Mouse (Mus musculus) midbrain, postnatal 0 days (tissue): ENCODE measurements at regions not wholly inside any gene's neighbourhood (a gene's known extent, or its start where the extent isn't known, plus 50 kb on each side); places are given as distances from the start of the nearest gene placed in this dataset.

Source experiments
- ATAC-seq: fragments of 200-750 bp; cut with Nextera tagmentation; 2 replicates; pipeline ENCODE4 v1.8.0; 2017; ENCODE audit warnings: moderate number of reproducible peaks, mild to moderate bottlenecking, moderate TSS enrichment, moderate library complexity; ENCODE audit not compliant: low FRiP score
- DNase-seq: peaks from one replicate; pipeline ENCODE4 v3.0.0-alpha.2; 2015; ENCODE audit warnings: low spot score
- H3K27ac ChIP-seq: fragments of 300-500 bp; sonication (generic); 2 replicates; pipeline ENCODE4 v1.5.1; 2014; ENCODE audit warnings: low read depth, mild to moderate bottlenecking, low read length, mixed read lengths
- H3K27me3 ChIP-seq: fragments of 300-500 bp; sonication (generic); 2 replicates; pipeline ENCODE4 v1.6.1; 2014; ENCODE audit warnings: low read length, control low read depth, mixed read lengths; ENCODE audit not compliant: insufficient read depth
- H3K36me3 ChIP-seq: fragments of 300-500 bp; sonication (generic); 2 replicates; pipeline ENCODE4 v1.6.1; 2014; ENCODE audit warnings: low read length, control low read depth, mixed read lengths; ENCODE audit not compliant: insufficient read depth
- H3K4me1 ChIP-seq: fragments of 300-500 bp; sonication (generic); 2 replicates; pipeline ENCODE4 v1.6.1; 2014; ENCODE audit warnings: mild to moderate bottlenecking, control low read depth, antibody characterized with exemption, low read length, mixed read lengths; ENCODE audit not compliant: insufficient read depth
- H3K4me2 ChIP-seq: fragments of 300-500 bp; sonication (generic); 2 replicates; pipeline ENCODE4 v1.6.1; 2014; ENCODE audit warnings: low read depth, mild to moderate bottlenecking, low read length, mixed read lengths; ENCODE audit not compliant: poor library complexity, severe bottlenecking
- H3K4me3 ChIP-seq: fragments of 300-500 bp; sonication (generic); 2 replicates; pipeline ENCODE4 v1.5.1; 2014; ENCODE audit warnings: low read depth, mild to moderate bottlenecking, low read length, moderate library complexity
- H3K9ac ChIP-seq: fragments of 300-500 bp; sonication (generic); replicated peaks from 2 replicates; pipeline ENCODE4 v1.6.1; 2014; ENCODE audit warnings: mild to moderate bottlenecking, low read length, moderate library complexity, mixed read lengths; ENCODE audit not compliant: poor library complexity, severe bottlenecking
- H3K9me3 ChIP-seq: fragments of 300-500 bp; sonication (generic); 2 replicates; pipeline ENCODE4 v1.6.1; 2016; ENCODE audit warnings: low read length, control low read depth
- CTCF ChIP-seq: IDR thresholded peaks from 2 replicates; pipeline ENCODE4 v1.5.1; 2016; ENCODE audit warnings: antibody characterized with exemption, mild to moderate bottlenecking
- WGBS: fragments of 180-500 bp; shearing (Covaris S2); extraction: QIAGEN DNeasy Blood & Tissue Kit; methylation state at CpG from one replicate; pipeline ENCODE4 v1.1.7; 2014; 5-methylcytosine and 5-hydroxymethylcytosine counted together

DNA sequence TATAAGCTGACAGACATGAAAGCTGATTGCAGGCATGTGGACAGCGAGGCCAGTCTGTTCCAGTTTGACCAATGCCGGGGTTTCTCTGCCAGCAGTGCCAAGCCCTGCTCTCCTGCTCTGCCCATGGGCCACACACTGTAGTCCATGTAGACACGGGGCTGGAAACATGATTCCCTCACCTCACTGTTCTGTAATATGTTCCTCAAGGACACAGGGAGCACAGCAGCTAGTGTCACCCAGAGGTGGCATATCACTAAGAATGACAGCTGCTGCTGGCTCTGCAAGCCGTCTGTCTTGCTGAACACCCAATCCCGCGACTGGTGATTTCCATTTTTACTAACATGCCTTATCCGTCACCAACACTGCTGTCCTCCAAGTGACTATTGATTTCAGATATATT, 339.9 kb downstream of the Lpin1 start:
- ATAC-seq (no peak), DNase-seq (peak; percentile 9)
- no peak overlapping the region for H3K4me2 ChIP-seq
- no peak overlapping the region for H3K9ac ChIP-seq
- TF ChIP-seq CTCF, result no peak
- WGBS, result 82% methylated on average over 7 of the region's 7 CpGs
- H3K36me3 ChIP-seq, result no peaks in the 10 kb centered on the region
- no peaks in the 10 kb centered on the region for H3K9me3 ChIP-seq
- no peaks in the 10 kb centered on the region for H3K4me1 ChIP-seq
- no peak overlapping the region for H3K4me3 ChIP-seq
- H3K27me3 ChIP-seq, result no peaks in the 10 kb centered on the region
- H3K27ac ChIP-seq, result no peak overlapping the region

DNA sequence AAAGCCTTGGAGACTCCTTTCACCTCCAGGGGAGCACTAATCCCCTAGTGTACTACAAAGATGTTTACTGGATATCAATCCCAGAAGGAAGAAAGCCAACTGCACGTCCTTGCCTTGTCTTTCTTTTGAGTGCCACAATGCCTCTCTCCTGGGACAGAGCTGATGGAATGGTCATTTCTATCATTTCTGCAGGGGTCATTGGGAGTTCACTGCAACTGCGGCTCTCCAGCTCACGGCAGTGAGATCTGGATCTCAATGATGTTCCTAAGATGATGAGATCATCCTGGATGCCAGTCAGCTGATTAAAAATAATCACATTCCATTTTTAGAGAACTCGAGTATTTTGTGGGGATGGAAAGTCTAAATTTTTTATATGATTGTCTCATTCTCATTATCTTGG, 341.1 kb downstream of the Lpin1 start:
- no peak overlapping the region for H3K4me2 ChIP-seq
- no peak overlapping the region for H3K9ac ChIP-seq
- no peaks in the 10 kb centered on the region for H3K36me3 ChIP-seq
- ATAC-seq (no peak), DNase-seq (no peak)
- TF ChIP-seq CTCF, result no peak
- H3K4me1 ChIP-seq, result no peaks in the 10 kb centered on the region
- H3K9me3 ChIP-seq, result no peaks in the 10 kb centered on the region
- H3K27me3 ChIP-seq, result no peaks in the 10 kb centered on the region
- H3K4me3 ChIP-seq, result no peak overlapping the region
- 69% methylated on average over 4 of the region's 4 CpGs for WGBS
- no peak overlapping the region for H3K27ac ChIP-seq

DNA sequence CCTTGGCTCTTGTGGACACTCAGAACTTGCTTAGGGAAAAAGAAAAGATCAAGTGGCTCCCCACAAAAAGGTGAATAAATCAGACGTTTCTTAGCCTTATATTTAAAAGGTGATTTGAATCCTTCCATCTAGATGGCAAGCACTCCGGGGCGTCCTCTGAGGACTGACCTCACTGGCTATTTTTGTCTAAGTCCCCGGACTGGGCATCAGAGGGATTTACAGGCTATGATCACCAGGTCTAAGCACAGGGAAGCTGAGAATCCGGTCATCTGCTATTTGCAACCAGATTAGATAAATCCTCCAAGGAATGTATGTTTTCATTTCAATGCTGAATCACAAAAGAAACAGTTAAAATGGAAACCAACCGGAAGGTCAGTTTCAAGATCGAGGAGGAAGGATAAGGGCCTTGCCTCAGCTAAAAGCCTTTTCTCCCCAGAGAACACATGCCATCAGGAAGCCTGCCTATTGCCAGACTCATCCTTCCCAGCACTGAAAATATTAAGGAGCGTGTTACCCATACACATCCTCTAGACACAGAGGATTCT, 342.1 kb downstream of the Lpin1 start:
- ATAC-seq (no peak), DNase-seq (no peak)
- no peaks in the 10 kb centered on the region for H3K27me3 ChIP-seq
- H3K9me3 ChIP-seq, result no peaks in the 10 kb centered on the region
- H3K27ac ChIP-seq, result no peak overlapping the region
- H3K4me3 ChIP-seq, result no peak overlapping the region
- 49% methylated on average over 8 of the region's 8 CpGs for WGBS
- H3K9ac ChIP-seq, result no peak overlapping the region
- no peak overlapping the region for H3K4me2 ChIP-seq
- H3K36me3 ChIP-seq, result no peaks in the 10 kb centered on the region
- H3K4me1 ChIP-seq, result no peaks in the 10 kb centered on the region
- TF ChIP-seq CTCF, result no peak

DNA sequence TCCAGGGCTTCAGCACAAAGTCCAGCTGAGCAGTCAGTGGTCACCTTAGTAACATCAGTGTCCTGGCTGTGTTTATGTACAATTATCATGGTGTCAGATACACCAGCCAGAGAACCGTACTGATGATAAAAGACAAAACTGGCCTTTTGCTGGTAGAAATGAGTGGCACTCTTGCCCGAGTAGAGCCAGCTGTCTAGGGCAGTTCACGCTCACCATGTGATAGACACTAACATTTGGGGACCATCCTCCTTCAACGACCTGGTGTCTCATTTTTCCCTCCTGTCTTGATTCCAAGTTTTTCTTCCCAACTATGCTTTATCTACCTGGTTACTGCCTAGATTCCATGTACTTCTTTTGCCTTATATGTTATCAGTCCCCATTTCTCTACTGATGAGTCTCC, 349.3 kb downstream of the Lpin1 start:
- Histone ChIP-seq H3K27me3 (no peaks in the 10 kb centered on the region), H3K4me1 (peaks cover 7% of the 10 kb centered on the region; the same call in 1 of the 2 replicates), H3K4me2 (no peak overlapping the region), H3K27ac (no peak overlapping the region), H3K4me3 (no peak overlapping the region), H3K36me3 (no peaks in the 10 kb centered on the region), H3K9me3 (no peaks in the 10 kb centered on the region), H3K9ac (no peak overlapping the region)
- 77% methylated on average over 4 of the region's 4 CpGs for WGBS
- no peak for DNase-seq
- no peak for TF ChIP-seq CTCF
- no peak for ATAC-seq

DNA sequence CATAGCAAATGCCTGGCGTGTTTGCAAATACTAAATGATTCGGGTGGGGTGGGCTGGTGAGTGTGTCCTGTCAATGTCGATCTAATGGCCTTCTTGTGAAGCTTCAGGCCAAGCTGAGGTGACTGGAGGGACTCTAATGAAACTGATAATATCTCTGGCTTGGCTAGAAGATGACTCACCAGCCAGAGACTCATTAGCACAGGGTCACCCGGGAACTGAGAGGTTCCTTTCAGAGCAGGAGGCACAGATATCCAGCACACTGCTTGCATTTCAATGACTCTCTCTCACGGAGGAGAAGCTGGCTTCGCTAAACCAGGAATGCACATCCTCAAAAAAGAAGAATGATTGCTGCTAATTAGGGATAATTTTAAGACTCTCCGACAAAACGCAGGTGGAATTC, 349.8 kb downstream of the Lpin1 start:
- H3K27ac ChIP-seq, result no peak overlapping the region
- 57% methylated on average over 8 of the region's 8 CpGs for WGBS
- ATAC-seq, result no peak

DNA sequence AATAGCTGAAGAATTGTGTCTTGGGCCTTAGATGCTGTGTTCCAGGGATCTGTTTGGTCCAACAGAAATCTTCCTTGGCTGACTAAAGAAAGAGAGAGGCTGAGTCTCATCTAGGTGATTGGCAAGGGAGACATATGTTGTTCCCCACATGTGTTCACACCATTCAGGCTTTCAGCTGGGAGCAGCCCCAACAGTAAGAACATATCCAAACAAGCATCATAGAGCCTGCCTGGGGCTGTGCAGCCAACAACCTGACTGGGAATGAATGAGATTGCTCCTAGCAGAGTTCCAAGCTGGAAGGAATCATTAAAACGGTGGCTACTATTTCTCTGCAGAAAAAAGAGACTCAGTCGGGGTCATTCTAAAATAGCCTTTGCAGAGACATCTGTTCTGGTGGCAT, 350.3 kb downstream of the Lpin1 start:
- Histone ChIP-seq H3K4me2 (no peak overlapping the region), H3K9me3 (no peaks in the 10 kb centered on the region), H3K4me3 (no peak overlapping the region), H3K4me1 (peaks cover 7% of the 10 kb centered on the region; the same call in 1 of the 2 replicates), H3K9ac (no peak overlapping the region), H3K27me3 (no peaks in the 10 kb centered on the region), H3K36me3 (no peaks in the 10 kb centered on the region), H3K27ac (no peak overlapping the region)
- DNase-seq (no peak), ATAC-seq (no peak)
- WGBS, result 74% methylated on average over 2 of the region's 2 CpGs
- no peak for TF ChIP-seq CTCF

More for the DNA sequence above, 349.8 kb downstream of the Lpin1 start:
- peak; percentile 52 for DNase-seq
- Histone ChIP-seq H3K27me3 (no peaks in the 10 kb centered on the region), H3K36me3 (no peaks in the 10 kb centered on the region), H3K9me3 (no peaks in the 10 kb centered on the region), H3K4me3 (no peak overlapping the region), H3K4me1 (peaks cover 7% of the 10 kb centered on the region; the same call in 1 of the 2 replicates), H3K4me2 (no peak overlapping the region), H3K9ac (no peak overlapping the region)
- no peak for TF ChIP-seq CTCF
